Mouse (Mus musculus) ES-E14 (cell line): ENCODE measurements around the gene Fancc.

Experiments used
- CHD2 ChIP-seq: IDR thresholded peaks from 2 replicates; pipeline ENCODE4 v1.6.1; 2014; ENCODE audit warnings: mild to moderate bottlenecking, low read depth, low read length, inconsistent platforms
- HCFC1 ChIP-seq: IDR thresholded peaks from 2 replicates; pipeline ENCODE4 v1.6.1; 2012; ENCODE audit warnings: low read length, inconsistent platforms, borderline replicate concordance; ENCODE audit not compliant: insufficient read depth
- MAFK ChIP-seq: IDR thresholded peaks from 2 replicates; pipeline ENCODE4 v1.6.1; 2014; ENCODE audit warnings: mild to moderate bottlenecking, low read depth, low read length, inconsistent platforms; ENCODE audit not compliant: insufficient read depth
- ZC3H11A ChIP-seq: IDR thresholded peaks from 2 replicates; pipeline ENCODE4 v1.6.1; 2012; ENCODE audit warnings: low read depth, mild to moderate bottlenecking, inconsistent platforms, low read length, borderline replicate concordance
- ZNF384 ChIP-seq: IDR thresholded peaks from 2 replicates; pipeline ENCODE4 v1.6.1; 2012; ENCODE audit warnings: low read depth, low read length, inconsistent platforms

DNA sequence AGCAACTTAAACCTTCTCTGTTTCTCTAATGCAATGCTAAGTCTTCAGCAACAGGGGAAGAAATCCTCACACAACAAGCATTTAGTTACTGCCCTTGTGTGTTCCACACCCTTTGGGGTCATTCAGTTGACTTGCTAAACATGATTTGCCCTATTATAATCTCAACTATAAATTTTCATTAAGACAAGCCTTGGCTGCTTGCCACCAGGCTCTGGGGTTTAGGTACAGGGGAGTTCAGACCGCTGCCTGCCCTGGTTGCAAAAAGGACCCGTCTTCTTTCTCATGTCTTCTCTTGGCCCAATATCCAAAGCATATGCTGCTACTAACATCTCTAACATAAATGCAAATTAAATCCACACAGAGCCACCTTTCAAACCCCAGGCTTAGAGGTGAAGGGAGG, 27.0 kb upstream of the Fancc start:
- TF ChIP-seq ZNF384 (no peak), ZC3H11A (no peak), CHD2 (no peak), HCFC1 (no peak), MAFK (no peak)
